Mouse (Mus musculus): ENCODE measurements around the gene Trappc2l.
"Not testable (repeated sequence)": the region's sequence is repeated elsewhere in the genome, so short reads cannot be mapped to it uniquely, and the experiment has no call there.

The Trappc2l gene

GRCm38 (mm10) chr8:122626896-122627295 lies 15.5 kb downstream of the Trappc2l start:
- no peak for DNase-seq

- DNase-seq: no peak
Measured at GRCm38 (mm10) chr8:122629388-122629787, 17.9 kb downstream of the Trappc2l start.

GRCm38 (mm10) chr8:122630696-122631095 lies 19.3 kb downstream of the Trappc2l start:
- DNase-seq: no peak

GRCm38 (mm10) chr8:122632134-122632533 lies 20.7 kb downstream of the Trappc2l start:
- DNase-seq: not testable (repeated sequence)

GRCm38 (mm10) chr8:122633205-122633604 lies 21.8 kb downstream of the Trappc2l start:
- DNase-seq: no peak

- DNase-seq: no peak
Measured at GRCm38 (mm10) chr8:122635878-122636802, 24.7 kb downstream of the Trappc2l start.

GRCm38 (mm10) chr8:122636803-122637175 lies 25.3 kb downstream of the Trappc2l start:
- no peak for DNase-seq

- no peak for DNase-seq
Measured at GRCm38 (mm10) chr8:122637230-122637629, 25.8 kb downstream of the Trappc2l start.

GRCm38 (mm10) chr8:122638601-122639000 lies 27.2 kb downstream of the Trappc2l start:
- no peak for DNase-seq

GRCm38 (mm10) chr8:122639521-122640248 lies 28.2 kb downstream of the Trappc2l start:
- DNase-seq: no peak

- no peak for DNase-seq
Measured at GRCm38 (mm10) chr8:122640825-122641224, 29.4 kb downstream of the Trappc2l start.

GRCm38 (mm10) chr8:122641406-122641805 lies 30.0 kb downstream of the Trappc2l start:
- DNase-seq: no peak

- no peak for DNase-seq
Measured at GRCm38 (mm10) chr8:122642071-122642470, 30.6 kb downstream of the Trappc2l start.

GRCm38 (mm10) chr8:122644175-122644954 lies 32.9 kb downstream of the Trappc2l start:
- DNase-seq: no peak

- DNase-seq: no peak
Measured at GRCm38 (mm10) chr8:122646337-122646736, 34.9 kb downstream of the Trappc2l start.

GRCm38 (mm10) chr8:122648192-122648970 lies 36.9 kb downstream of the Trappc2l start:
- DNase-seq: no peak

GRCm38 (mm10) chr8:122651326-122651921 lies 40.0 kb downstream of the Trappc2l start:
- no peak for DNase-seq

- DNase-seq: no peak
Measured at GRCm38 (mm10) chr8:122652643-122653042, 41.2 kb downstream of the Trappc2l start.

- no peak for DNase-seq
Measured at GRCm38 (mm10) chr8:122654768-122655167, 43.3 kb downstream of the Trappc2l start.

GRCm38 (mm10) chr8:122656056-122656999 lies 44.9 kb downstream of the Trappc2l start:
- no peak for DNase-seq
